Mouse (Mus musculus): ENCODE results near the gene Sap18b.
"Not testable (repeated sequence)": the region's sequence is repeated elsewhere in the genome, so short reads cannot be mapped to it uniquely, and the experiment has no call there.

Gene Sap18b

GRCm38 (mm10) chr8:95853102-95853843 is 28.1 kb downstream of the Sap18b start, which contains the start of gene Slc38a7:
TSS of gene Slc38a7 (minus strand) at chr8:95853539.
- in situ Hi-C loops (cut with MboI; ENCODE audit: unreplicated experiment in 2 of 2), result loop anchor here in 1 of 2 experiments (5.0 kb wide), 1 partner anchor 34 kb away; the partner anchor contains the start of gene Got2

- in situ Hi-C loops (cut with MboI; ENCODE audit: unreplicated experiment in 2 of 2), result loop anchor here in 1 of 2 experiments (5.0 kb wide), 1 partner anchor 33 kb away; the partner anchor contains the start of gene Got2
Observed at GRCm38 (mm10) chr8:95854174-95854573, 29.0 kb downstream of the Sap18b start.

- in situ Hi-C loops (cut with MboI; ENCODE audit: unreplicated experiment in 2 of 2), result not testable (repeated sequence)
Observed at GRCm38 (mm10) chr8:95863761-95864440, 38.8 kb downstream of the Sap18b start.

- in situ Hi-C loops (cut with MboI; ENCODE audit: unreplicated experiment in 2 of 2), result not testable (repeated sequence)
Observed at GRCm38 (mm10) chr8:95864851-95865250, 39.7 kb downstream of the Sap18b start.

- in situ Hi-C loops (cut with MboI; ENCODE audit: unreplicated experiment in 2 of 2), result no loop called here
Observed at GRCm38 (mm10) chr8:95871690-95872089, 46.5 kb downstream of the Sap18b start.

- in situ Hi-C loops (cut with MboI; ENCODE audit: unreplicated experiment in 2 of 2), result loop anchor here in 1 of 2 experiments (25.0 kb wide), 1 partner anchor 388 kb away; the partner anchor contains the start of gene Csnk2a2
Observed at GRCm38 (mm10) chr8:95875270-95875669, 50.1 kb downstream of the Sap18b start.

All from v-Abl transformed pro-B cells (cell line).